Mouse (Mus musculus): ENCODE measurements around the gene Pdcd7.

GRCm38 (mm10) chr9:65312669-65313357, 33.1 kb upstream of the Pdcd7 start:
- no peak for TF ChIP-seq CTCF (IDR thresholded peaks at IDR 0.05; ENCODE audit: borderline replicate concordance, insufficient read depth, low read depth, low read length)
- no peak for TF ChIP-seq POLR2A (IDR thresholded peaks at IDR 0.05; ENCODE audit: borderline replicate concordance, insufficient read depth, low read length)

All from cerebellum, adult 2 months (tissue).